Mouse (Mus musculus) gastrocnemius, adult 8-10 months (tissue): Measurements from ENCODE around the gene Rhbdf1. TPM values are rescaled to one million over a fixed set of nuclear protein-coding genes. Genes with fewer than 3 reads are reported as not detected.
"Not testable (repeated sequence)": the region's sequence is repeated elsewhere in the genome, so short reads cannot be mapped to it uniquely, and the experiment has no call there.

Experiments
- DNase-seq, 2 experiments: peaks; one replicate each; pipeline ENCODE4 v3.0.0; 2022; ENCODE audit warnings: low spot score in 2 of 2
- total RNA-seq, 4 experiments: library from RNA; stranded (reverse); gene quantifications; 2 replicates each; pipeline ENCODE4 v1.2.4; 2022

Rhbdf1 gene
- total RNA-seq, 4 experiments from 2014 or later = 13.0 to 16.3 (median 14.4) TPM

- DNase-seq = no peak
Observed at GRCm38 (mm10) chr11:32222570-32223194, 582 bp upstream of the Rhbdf1 start.

- DNase-seq = peak; percentile 45 to 59
Observed at GRCm38 (mm10) chr11:32221225-32221950, 712 bp downstream of the Rhbdf1 start.

- DNase-seq = no peak
Observed at GRCm38 (mm10) chr11:32220607-32221224, 1.4 kb downstream of the Rhbdf1 start.

- DNase-seq = no peak
Observed at GRCm38 (mm10) chr11:32219287-32219686, 2.8 kb downstream of the Rhbdf1 start.

- DNase-seq = no peak
Observed at GRCm38 (mm10) chr11:32218501-32219050, 3.5 kb downstream of the Rhbdf1 start.

GRCm38 (mm10) chr11:32216851-32217250, 5.2 kb downstream of the Rhbdf1 start:
- DNase-seq = peak in 1 of 2 experiments; percentile 50

- DNase-seq = no peak
Observed at GRCm38 (mm10) chr11:32215372-32216162, 6.5 kb downstream of the Rhbdf1 start.

GRCm38 (mm10) chr11:32210623-32211022, 11.5 kb downstream of the Rhbdf1 start:
- no peak for DNase-seq

- peak; percentile 92 to 96 for DNase-seq
Observed at GRCm38 (mm10) chr11:32205058-32205873, 16.8 kb downstream of the Rhbdf1 start, which contains the start of gene Snrnp25. Snrnp25 (plus strand) TSS chr11:32205415.

GRCm38 (mm10) chr11:32201922-32202685, 20.0 kb downstream of the Rhbdf1 start:
- DNase-seq = no peak

GRCm38 (mm10) chr11:32200992-32201391, 21.1 kb downstream of the Rhbdf1 start:
- not testable (repeated sequence) for DNase-seq

- no peak for DNase-seq
Observed at GRCm38 (mm10) chr11:32200075-32200601, 22.0 kb downstream of the Rhbdf1 start, which contains the start of gene Il9r. Il9r (minus strand) TSS chr11:32200279.

GRCm38 (mm10) chr11:32199230-32199629, 22.9 kb downstream of the Rhbdf1 start:
- peak in 1 of 2 experiments; percentile 1 for DNase-seq

GRCm38 (mm10) chr11:32198256-32198955, 23.7 kb downstream of the Rhbdf1 start:
- DNase-seq = peak in 1 of 2 experiments; percentile 1

- DNase-seq = no peak
Observed at GRCm38 (mm10) chr11:32197766-32198165, 24.3 kb downstream of the Rhbdf1 start.

- DNase-seq = no peak
Observed at GRCm38 (mm10) chr11:32196727-32197126, 25.4 kb downstream of the Rhbdf1 start.

GRCm38 (mm10) chr11:32195867-32196540, 26.1 kb downstream of the Rhbdf1 start:
- no peak for DNase-seq

- no peak for DNase-seq
Observed at GRCm38 (mm10) chr11:32194626-32195025, 27.5 kb downstream of the Rhbdf1 start.
